29 mouse cellular contexts compared by ENCODE assay signal in genomic region chr11:98082745-98083144, GRCm38 (mm10). TPM values are rescaled to one million over a fixed set of nuclear protein-coding genes. Genes with fewer than 3 reads are reported as not detected.
DNase-seq lines count a peak whose midpoint lies in the region; ATAC-seq lines count a peak whose summit lies in the region.
"Had no signal": no experiment of that assay in that cellular context is flagged by ENCODE, and none has a peak within 500 bp of the region (broad histone marks: within the 10 kb centered on the region; RNA-seq: fewer than 3 reads in every experiment).

No protein-coding gene starts in this region.

- no peak overlapping the region for H3K27ac ChIP-seq in embryonic facial prominence, embryonic 13.5 days
- H3K27ac ChIP-seq in embryonic facial prominence, embryonic 10.5 days (replicated peaks) = no peak overlapping the region
- no peak overlapping the region for H3K27ac ChIP-seq in heart, embryonic 10.5 days
- H3K27ac ChIP-seq in hindbrain, embryonic 13.5 days = no peak overlapping the region
- H3K27ac ChIP-seq: embryonic facial prominence, embryonic 15.5 days; forebrain, embryonic 12.5 days; heart, embryonic 13.5 days; hindbrain, embryonic 12.5 days; intestine, embryonic 15.5 days had no signal

- H3K4me2 ChIP-seq in embryonic facial prominence, embryonic 13.5 days = no peak overlapping the region
- H3K4me2 ChIP-seq in hindbrain, embryonic 13.5 days = no peak overlapping the region
- H3K4me2 ChIP-seq: embryonic facial prominence, embryonic 15.5 days; forebrain, embryonic 12.5 days; heart, embryonic 13.5 days; hindbrain, embryonic 12.5 days; intestine, embryonic 15.5 days had no signal

- peak; percentile 32; the same call in 1 of the 2 replicates for ATAC-seq in embryonic facial prominence, embryonic 13.5 days (ENCODE audit: insufficient number of reproducible peaks, insufficient read depth, low FRiP score, low TSS enrichment, low read depth)
- ATAC-seq in neutrophil, adult 5-6 weeks (ENCODE audit: extremely low read depth, insufficient number of reproducible peaks, low FRiP score, poor library complexity, severe bottlenecking) = 0 out of 2 replicates have a peak, but pooled peaks have one; percentile 9
- ATAC-seq in hindbrain, embryonic 13.5 days (ENCODE audit: low FRiP score) = no peak
- ATAC-seq: forebrain, embryonic 16.5 days; hindbrain, embryonic 16.5 days; intestine, embryonic 15.5 days; Patski had no signal

- H3K4me1 ChIP-seq in embryonic facial prominence, embryonic 13.5 days = no peaks in the 10 kb centered on the region
- no peaks in the 10 kb centered on the region for H3K4me1 ChIP-seq in embryonic facial prominence, embryonic 10.5 days
- no peaks in the 10 kb centered on the region for H3K4me1 ChIP-seq in heart, embryonic 10.5 days
- H3K4me1 ChIP-seq in hindbrain, embryonic 13.5 days (replicated peaks) = no peaks in the 10 kb centered on the region
- H3K4me1 ChIP-seq: embryonic facial prominence, embryonic 15.5 days; forebrain, embryonic 12.5 days; heart, embryonic 13.5 days; hindbrain, embryonic 12.5 days; intestine, embryonic 15.5 days had no signal

- no peak overlapping the region for H3K4me3 ChIP-seq in embryonic facial prominence, embryonic 13.5 days
- H3K4me3 ChIP-seq in embryonic facial prominence, embryonic 10.5 days = no peak overlapping the region
- H3K4me3 ChIP-seq in heart, embryonic 10.5 days = no peak overlapping the region
- no peak overlapping the region for H3K4me3 ChIP-seq in hindbrain, embryonic 13.5 days
- H3K4me3 ChIP-seq: embryonic facial prominence, embryonic 15.5 days; forebrain, embryonic 12.5 days; heart, embryonic 13.5 days; hindbrain, embryonic 12.5 days; intestine, embryonic 15.5 days had no signal

- DNase-seq in embryonic facial prominence, embryonic 10.5 days (ENCODE audit: low spot score) = no peak
- peak; percentile 57 for DNase-seq in heart, embryonic 10.5 days (ENCODE audit: low spot score)
- DNase-seq in heart, adult 8-10 months (ENCODE audit: low spot score) = no peak
- DNase-seq: adrenal gland, postnatal 10 days; B cell, adult 2 months; cerebellum, adult 11-12 months; cerebellum, adult 8-10 months; cerebellum, postnatal 10 days; cerebellum, postnatal 36 days; embryo, embryonic 11 days; gastrocnemius, postnatal 10 days; gastrocnemius, postnatal 36 days; heart, postnatal 14 days; kidney, adult 11 months had no signal

- no peak overlapping the region for H3K9ac ChIP-seq in embryonic facial prominence, embryonic 13.5 days
- no peak overlapping the region for H3K9ac ChIP-seq in hindbrain, embryonic 13.5 days
- H3K9ac ChIP-seq: embryonic facial prominence, embryonic 15.5 days; forebrain, embryonic 12.5 days; heart, embryonic 13.5 days; hindbrain, embryonic 12.5 days; intestine, embryonic 15.5 days had no signal

- no peaks in the 10 kb centered on the region for H3K27me3 ChIP-seq in embryonic facial prominence, embryonic 13.5 days
- H3K27me3 ChIP-seq in embryonic facial prominence, embryonic 10.5 days (replicated peaks; ENCODE audit: low read depth, poor library complexity, severe bottlenecking) = no peaks in the 10 kb centered on the region
- no peaks in the 10 kb centered on the region for H3K27me3 ChIP-seq in heart, embryonic 10.5 days (ENCODE audit: insufficient read depth, poor library complexity, severe bottlenecking)
- H3K27me3 ChIP-seq in hindbrain, embryonic 13.5 days = no peaks in the 10 kb centered on the region
- H3K27me3 ChIP-seq: CH12.LX; embryonic facial prominence, embryonic 15.5 days; forebrain, embryonic 12.5 days; heart, embryonic 13.5 days; hindbrain, embryonic 12.5 days; intestine, embryonic 15.5 days; Patski had no signal

- no peaks in the 10 kb centered on the region for H3K9me3 ChIP-seq in embryonic facial prominence, embryonic 13.5 days
- no peaks in the 10 kb centered on the region for H3K9me3 ChIP-seq in embryonic facial prominence, embryonic 10.5 days
- no peaks in the 10 kb centered on the region for H3K9me3 ChIP-seq in heart, embryonic 10.5 days
- H3K9me3 ChIP-seq in hindbrain, embryonic 13.5 days = no peaks in the 10 kb centered on the region
- H3K9me3 ChIP-seq: embryonic facial prominence, embryonic 15.5 days; forebrain, embryonic 12.5 days; G1E; hindbrain, embryonic 12.5 days; intestine, embryonic 15.5 days had no signal

- H3K36me3 ChIP-seq in embryonic facial prominence, embryonic 13.5 days = peaks cover 15% of the 10 kb centered on the region
- H3K36me3 ChIP-seq in embryonic facial prominence, embryonic 10.5 days (replicated peaks) = peaks cover 21% of the 10 kb centered on the region
- peaks cover 12% of the 10 kb centered on the region; the same call in 1 of the 2 replicates for H3K36me3 ChIP-seq in heart, embryonic 10.5 days
- peaks cover 49% of the 10 kb centered on the region for H3K36me3 ChIP-seq in hindbrain, embryonic 13.5 days
- H3K36me3 ChIP-seq: intestine, embryonic 15.5 days had no signal

- WGBS in embryonic facial prominence, embryonic 13.5 days = 86% methylated on average over 7 of the region's 7 CpGs
- WGBS in embryonic facial prominence, embryonic 10.5 days = 89% methylated on average over 7 of the region's 7 CpGs
- 86% methylated on average over 7 of the region's 7 CpGs for WGBS in heart, embryonic 10.5 days
- 90% methylated on average over 7 of the region's 7 CpGs for WGBS in hindbrain, embryonic 13.5 days

RNA-seq across cellular contexts. Expression of gene Stac2, which starts 29.5 kb away (rescaled TPM):
- 0.30 and 0.65 TPM in 2 replicates for polyA plus RNA-seq in embryonic facial prominence, embryonic 13.5 days (2015; fragmentation: Nextera tagmentation; extraction: Ambion mirVana)
- polyA plus RNA-seq in embryonic facial prominence, embryonic 10.5 days (2016; fragmentation: Nextera tagmentation; extraction: Ambion mirVana) = 0.25 and 0.47 TPM in 2 replicates
- 0.21 and 0.34 TPM in 2 replicates for polyA plus RNA-seq in heart, embryonic 10.5 days (2016; fragmentation: Nextera tagmentation; extraction: Ambion mirVana)
- under 1 TPM; 0.16 to 0.23 (median 0.19) TPM for total RNA-seq in heart, adult 8-10 months (2022)
- total RNA-seq in neutrophil, adult 5-6 weeks (2017) = 5.3 and 7.8 TPM in 2 replicates
- 4.2 and 5.2 TPM in 2 replicates for polyA plus RNA-seq in hindbrain, embryonic 13.5 days (2015; fragmentation: Nextera tagmentation; extraction: Ambion mirVana)
- total RNA-seq: CH12.LX; granulocyte monocyte progenitor cell, adult 5-6 weeks; hematopoietic stem cell, adult 5-6 weeks had no signal
- polyA plus RNA-seq: G1E had no signal

RNA-seq across cellular contexts. Expression of gene Rpl19, which starts 56.2 kb away (rescaled TPM):
- polyA plus RNA-seq in embryonic facial prominence, embryonic 13.5 days (2015; fragmentation: Nextera tagmentation; extraction: Ambion mirVana) = 983 and 1,161 TPM in 2 replicates
- 1,206 and 1,219 TPM in 2 replicates for polyA plus RNA-seq in embryonic facial prominence, embryonic 10.5 days (2016; fragmentation: Nextera tagmentation; extraction: Ambion mirVana)
- 867 and 1,011 TPM in 2 replicates for polyA plus RNA-seq in heart, embryonic 10.5 days (2016; fragmentation: Nextera tagmentation; extraction: Ambion mirVana)
- total RNA-seq in heart, adult 8-10 months (2022) = 100 to 1,000 TPM; 503 to 616 (median 589) TPM
- total RNA-seq in neutrophil, adult 5-6 weeks (2017) = 1,086 and 1,116 TPM in 2 replicates
- polyA plus RNA-seq in hindbrain, embryonic 13.5 days (2015; fragmentation: Nextera tagmentation; extraction: Ambion mirVana) = 689 and 706 TPM in 2 replicates

RNA-seq across cellular contexts. Expression of gene Cacnb1, which starts 59.9 kb away (rescaled TPM):
- 16.6 and 17.3 TPM in 2 replicates for polyA plus RNA-seq in embryonic facial prominence, embryonic 13.5 days (2015; fragmentation: Nextera tagmentation; extraction: Ambion mirVana)
- 5.3 and 5.7 TPM in 2 replicates for polyA plus RNA-seq in embryonic facial prominence, embryonic 10.5 days (2016; fragmentation: Nextera tagmentation; extraction: Ambion mirVana)
- 4.6 and 5.3 TPM in 2 replicates for polyA plus RNA-seq in heart, embryonic 10.5 days (2016; fragmentation: Nextera tagmentation; extraction: Ambion mirVana)
- total RNA-seq in heart, adult 8-10 months (2022) = 1 to 10 TPM; 6.2 to 8.5 (median 6.5) TPM
- total RNA-seq in neutrophil, adult 5-6 weeks (2017) = 4.1 and 4.8 TPM in 2 replicates
- polyA plus RNA-seq in hindbrain, embryonic 13.5 days (2015; fragmentation: Nextera tagmentation; extraction: Ambion mirVana) = 51.6 and 57.4 TPM in 2 replicates
